Mouse (Mus musculus) testis, postnatal 10 days (tissue): ENCODE measurements around the gene Smco2.

Experiments
- DNase-seq: peaks from one replicate; pipeline ENCODE4 v3.0.0; 2021; ENCODE audit warnings: low spot score

Gene Smco2

DNA sequence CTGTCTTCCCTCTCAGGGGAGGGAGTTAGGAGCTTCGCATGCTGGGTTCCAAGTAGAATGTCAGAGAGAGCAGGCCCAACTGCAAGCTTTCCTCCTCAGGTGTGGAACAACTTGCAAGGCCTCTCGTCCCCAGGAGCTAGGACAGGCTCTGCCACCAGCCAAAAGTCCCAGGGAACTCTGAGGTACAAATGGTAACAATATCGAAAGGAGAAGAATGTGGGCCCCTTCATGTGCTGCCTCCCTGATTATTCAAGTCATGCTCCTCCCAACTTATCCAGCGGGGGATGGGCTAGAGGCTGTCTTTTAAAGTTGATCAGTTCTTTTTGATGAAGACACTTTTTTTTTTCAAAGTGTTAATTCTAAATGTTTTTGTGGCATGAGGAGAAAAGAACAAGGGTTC lies at the start of gene Smco2:
Gene Smco2, plus strand, starts transcription at position 55 of the 400 bp plus-strand sequence.
- DNase-seq: no peak

DNA sequence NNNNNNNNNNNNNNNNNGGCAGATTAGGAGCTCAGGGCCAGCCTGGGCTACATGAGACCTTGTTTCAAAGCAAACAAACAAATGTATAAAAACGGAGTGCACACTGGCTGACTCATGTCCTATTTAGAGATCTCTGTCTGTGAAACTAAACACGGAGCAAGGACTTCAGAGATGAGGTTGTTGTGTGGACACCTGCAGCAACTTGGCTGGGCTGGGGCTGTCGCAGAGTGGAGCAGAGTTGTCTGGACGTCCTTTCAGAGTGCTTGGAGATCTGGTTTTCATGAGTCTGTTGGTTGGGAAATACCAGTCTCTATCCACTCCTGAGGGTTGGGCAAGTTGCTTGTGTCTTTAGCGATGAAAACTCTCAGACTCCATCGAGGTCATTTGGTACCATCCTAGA lies 39.9 kb upstream of the Smco2 start:
- no peak for DNase-seq

- no peak for DNase-seq
Measured at GRCm38 (mm10) chr6:146813007-146813406, 36.9 kb upstream of the Smco2 start.

- no peak for DNase-seq
Measured at GRCm38 (mm10) chr6:146820177-146820965, 29.5 kb upstream of the Smco2 start.

GRCm38 (mm10) chr6:146821958-146822357 lies 27.9 kb upstream of the Smco2 start:
- no peak for DNase-seq

DNA sequence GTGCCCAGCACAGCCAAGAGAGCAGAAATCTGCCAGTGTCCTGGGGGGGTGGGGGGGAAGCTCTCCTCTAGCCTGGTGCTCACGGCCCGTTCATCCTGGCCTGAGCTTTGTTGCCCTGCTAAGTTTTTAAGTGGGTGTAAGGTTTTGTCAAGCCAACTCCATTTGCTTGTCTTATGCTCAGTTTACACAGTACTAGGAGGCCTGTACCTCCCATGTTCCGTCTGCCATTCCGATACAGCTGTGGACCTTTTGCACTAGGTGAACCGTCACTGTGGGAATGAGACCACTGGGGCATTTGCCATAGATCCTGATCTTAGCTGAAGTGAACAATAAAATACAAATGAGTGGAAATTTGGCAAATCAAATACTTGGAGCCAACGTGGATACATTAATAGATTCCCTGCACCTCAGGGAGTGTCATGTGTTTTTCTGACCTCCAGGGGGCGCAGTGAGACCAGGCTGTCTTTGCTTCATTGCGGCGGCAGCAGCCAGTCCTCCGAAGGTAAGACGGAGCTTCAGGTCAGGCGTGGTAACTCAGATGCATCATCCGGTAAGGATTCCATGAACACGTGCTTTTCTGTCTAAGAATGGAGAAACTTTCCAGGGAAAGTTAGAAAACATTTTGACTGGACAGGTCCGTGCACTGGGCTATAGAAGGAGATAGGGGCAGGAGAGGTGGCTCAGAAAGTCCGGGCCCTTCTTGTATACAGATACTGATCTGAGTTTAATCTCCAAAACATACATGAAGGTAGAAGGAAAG lies 25.0 kb upstream of the Smco2 start:
- DNase-seq: peak; percentile 83

- DNase-seq: no peak
Measured at GRCm38 (mm10) chr6:146825487-146825773, 24.5 kb upstream of the Smco2 start.

DNA sequence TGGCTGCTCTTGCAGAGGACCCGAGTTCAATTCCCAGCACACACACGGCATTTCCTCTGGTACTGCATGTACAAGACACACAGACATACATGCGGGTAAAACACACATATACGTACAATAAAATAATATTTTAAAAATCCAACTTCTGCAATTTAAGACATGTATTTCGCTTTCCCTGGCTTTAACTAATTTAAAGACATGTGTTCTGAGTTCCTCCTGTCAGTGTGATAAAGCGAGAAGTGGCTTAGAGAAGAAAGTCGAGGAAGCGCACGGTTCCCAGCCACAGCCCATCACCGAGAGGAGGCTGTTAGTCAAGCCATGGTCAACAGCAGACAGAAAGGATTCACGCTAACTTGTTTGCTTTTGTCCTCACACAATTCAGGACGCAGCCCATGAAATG lies 18.6 kb upstream of the Smco2 start:
- DNase-seq: no peak

DNA sequence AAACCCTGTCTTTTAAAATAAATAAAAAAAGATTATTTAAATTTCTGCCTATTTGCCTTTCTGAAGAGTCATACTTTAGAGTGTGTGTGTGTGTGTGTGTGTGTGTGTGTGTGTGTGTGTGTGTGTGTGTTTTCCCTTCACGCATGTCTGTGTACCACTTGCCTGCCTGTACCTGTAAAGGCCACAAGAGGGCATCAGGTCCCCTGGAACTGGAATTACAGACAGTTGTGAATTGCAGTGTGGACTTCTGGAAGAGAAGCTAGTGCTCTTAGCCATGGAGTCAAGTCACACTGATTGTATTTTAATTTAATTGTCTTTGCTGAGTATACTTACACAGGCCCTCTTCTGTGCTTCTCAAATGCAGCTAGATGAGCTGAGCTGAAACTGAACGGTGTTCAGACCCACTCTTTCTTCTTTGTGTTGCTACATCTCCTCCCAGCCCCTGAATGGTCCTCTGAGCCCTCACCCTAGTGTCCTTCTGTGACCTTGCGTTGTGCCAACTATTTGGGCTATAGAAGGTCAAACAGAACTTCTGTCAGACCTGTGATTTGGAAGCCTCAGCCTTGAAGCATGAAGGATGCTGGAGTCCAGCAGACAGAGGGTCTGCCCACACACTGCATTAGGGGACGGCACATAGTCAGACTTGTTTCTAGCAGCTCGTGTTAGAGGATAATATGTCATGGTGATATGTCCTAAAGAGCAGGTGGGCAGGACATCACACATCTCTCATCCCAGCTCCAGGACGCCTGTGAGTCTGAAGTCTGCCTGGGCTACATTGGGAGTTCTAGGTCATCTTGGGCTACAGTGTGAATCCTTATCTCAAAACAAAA lies 16.2 kb upstream of the Smco2 start:
- DNase-seq: no peak

GRCm38 (mm10) chr6:146834342-146834741 lies 15.6 kb upstream of the Smco2 start:
- DNase-seq: no peak

DNA sequence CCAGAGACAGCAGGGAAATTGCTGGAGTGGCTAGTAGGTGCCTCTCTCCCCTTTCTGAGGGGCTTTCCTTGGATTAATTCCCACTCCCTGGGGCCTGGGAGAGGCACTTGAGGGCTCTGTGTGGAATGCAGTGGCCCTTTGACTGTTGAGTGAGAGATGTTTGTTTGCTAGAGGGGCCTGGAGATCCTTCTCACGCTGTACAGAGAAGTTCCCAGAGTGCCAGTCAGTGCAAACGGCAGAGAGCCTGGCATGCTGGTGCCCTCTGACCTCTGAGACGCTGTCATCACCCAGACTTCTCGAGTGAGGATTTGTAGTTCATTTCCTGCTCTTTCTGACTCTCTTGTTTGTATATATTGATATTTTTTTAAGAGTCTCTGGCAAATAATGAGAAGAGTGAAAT lies 14.1 kb upstream of the Smco2 start:
- no peak for DNase-seq

- DNase-seq: no peak
Measured at GRCm38 (mm10) chr6:146837316-146837715, 12.6 kb upstream of the Smco2 start.

DNA sequence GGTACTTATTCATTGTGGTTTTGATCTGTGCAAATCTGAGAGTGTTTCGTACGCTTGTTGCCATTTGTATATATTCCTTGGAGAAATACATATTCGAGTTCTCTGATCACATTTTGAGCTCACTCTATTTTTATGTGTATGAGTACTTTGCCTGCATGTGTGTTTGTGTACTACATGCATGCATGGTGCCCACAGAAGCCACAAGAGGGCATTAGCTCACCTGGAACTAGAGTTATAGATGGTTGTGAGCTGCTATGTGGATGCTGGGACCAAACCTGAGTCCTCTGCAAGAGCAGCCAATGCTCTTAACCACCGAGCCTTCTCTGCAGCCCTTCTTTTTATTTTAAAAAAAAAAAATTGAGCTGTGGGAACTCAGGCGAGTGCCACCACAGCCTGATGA lies 11.5 kb upstream of the Smco2 start:
- no peak for DNase-seq

GRCm38 (mm10) chr6:146838863-146839262 lies 11.0 kb upstream of the Smco2 start:
- no peak for DNase-seq

DNA sequence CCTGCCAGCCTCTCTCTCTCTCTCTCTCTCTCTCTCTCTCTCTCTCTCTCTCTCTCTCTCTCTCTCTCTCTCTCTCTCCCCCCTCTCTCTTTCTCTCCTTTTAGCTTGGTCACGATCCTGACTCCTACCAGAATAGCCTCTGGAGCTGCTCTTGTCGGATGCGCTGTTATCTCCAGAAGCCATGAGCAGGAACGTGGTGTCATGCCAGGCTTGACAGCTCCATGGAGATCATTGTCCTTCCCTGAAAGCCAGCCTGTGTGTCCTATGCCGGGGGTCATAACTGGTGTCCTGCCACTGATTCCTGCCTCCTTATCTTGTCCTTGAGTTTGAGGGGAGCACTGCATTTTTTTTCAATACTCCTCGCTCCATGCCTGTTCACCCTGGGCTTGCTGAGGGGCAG lies 5.0 kb upstream of the Smco2 start:
- DNase-seq: no peak

GRCm38 (mm10) chr6:146845347-146845746 lies 4.6 kb upstream of the Smco2 start:
- no peak for DNase-seq

- no peak for DNase-seq
Measured at GRCm38 (mm10) chr6:146845961-146846750, 3.7 kb upstream of the Smco2 start.

GRCm38 (mm10) chr6:146847402-146847801 lies 2.5 kb upstream of the Smco2 start:
- no peak for DNase-seq

DNA sequence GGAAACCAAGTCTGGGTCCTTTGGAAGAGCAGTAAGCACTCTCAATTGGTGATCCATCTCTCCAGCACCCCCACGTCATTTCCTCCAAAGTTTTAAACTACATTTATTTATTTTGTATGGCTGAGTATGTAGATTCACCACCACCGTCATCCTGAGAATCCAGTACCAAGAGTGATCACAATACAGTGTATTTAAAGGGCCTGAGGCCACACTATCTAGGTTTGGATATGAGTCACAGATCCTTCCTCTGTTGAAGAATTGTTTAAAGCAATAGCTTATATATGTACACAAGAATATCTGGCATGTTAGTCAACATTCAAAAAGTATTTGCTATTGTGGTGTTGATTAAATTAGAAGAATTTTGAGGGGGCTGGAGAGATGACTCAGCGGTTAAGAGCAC lies 1.6 kb upstream of the Smco2 start:
- DNase-seq: no peak

- DNase-seq: no peak
Measured at GRCm38 (mm10) chr6:146851916-146852315, 2.0 kb downstream of the Smco2 start.

GRCm38 (mm10) chr6:146852739-146853138 lies 2.8 kb downstream of the Smco2 start:
- DNase-seq: no peak

- no peak for DNase-seq
Measured at GRCm38 (mm10) chr6:146855185-146855584, 5.3 kb downstream of the Smco2 start.
